Mouse (Mus musculus): Measurements from ENCODE around the gene Apoh. TPM values are rescaled to one million over a fixed set of nuclear protein-coding genes. Genes with fewer than 3 reads are reported as not detected.
A peak's percentile ranks its signal among the peaks of the same experiment; 100 is the strongest.

The Apoh gene
- total RNA-seq (2021), result 1 to 10 TPM in 1 of 2 experiments, under 1 TPM in 1; 0.42 to 1.3 TPM
- long read RNA-seq, experiment 1, result 0 reads
- long read RNA-seq, experiment 2, partial matches to known transcripts, result 0 of 1 reads
- long read RNA-seq, experiment 2, other reads (novel, unspliced or antisense), result 1 of 1 reads

DNA sequence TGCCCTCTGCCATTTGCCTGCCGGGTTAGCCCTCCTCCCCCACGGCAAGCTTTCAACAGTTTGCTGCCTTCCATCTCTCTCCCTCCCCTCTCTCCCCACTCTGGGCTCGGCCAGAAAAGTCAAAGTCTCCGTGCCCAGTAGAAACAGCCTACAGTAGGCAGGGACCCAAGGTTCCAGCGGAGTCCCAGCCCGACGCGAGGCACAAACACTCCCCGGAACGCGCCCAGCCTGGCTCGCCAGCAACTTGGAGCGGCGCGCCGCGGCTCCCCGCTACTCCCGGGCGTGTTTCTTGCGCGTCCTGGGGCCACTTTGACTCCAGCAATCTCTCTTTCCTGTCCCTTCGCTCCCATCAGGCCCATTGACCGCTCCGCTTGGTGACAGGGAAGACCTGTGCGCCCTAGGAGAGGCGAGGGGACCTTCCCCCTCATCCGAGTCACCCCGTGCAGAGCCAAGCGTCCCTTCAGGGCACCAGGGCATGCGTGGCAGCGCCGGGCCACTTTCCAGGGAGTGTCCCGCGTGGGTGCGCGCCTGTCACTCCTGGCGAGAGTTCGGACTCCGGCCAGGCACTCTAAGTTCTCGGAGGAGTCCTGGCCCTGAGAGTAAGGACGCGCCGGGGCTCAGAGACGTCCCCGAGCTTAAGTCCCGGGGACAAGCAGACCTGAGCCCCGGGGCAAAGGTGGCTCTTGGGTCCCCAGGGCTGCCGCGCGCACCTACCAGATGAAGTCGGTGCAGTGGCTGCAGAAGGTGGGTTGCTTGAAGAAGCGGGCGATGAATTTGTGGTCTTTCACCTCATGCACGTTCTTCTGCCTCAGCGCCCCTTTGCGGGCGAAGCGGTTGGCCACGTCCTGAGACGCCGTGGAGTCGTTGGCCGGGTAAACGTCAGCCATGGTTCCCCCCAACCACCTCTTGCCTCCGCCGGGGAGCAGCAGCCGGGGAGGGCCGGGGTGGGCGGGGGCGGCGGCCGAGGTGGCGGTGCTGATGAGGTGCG is at the start of gene Apoh:
Gene Apoh (plus strand): TSS at position 574 of the 988 bp plus-strand sequence.
- DNase-seq, result peak; percentile 73
- intact Hi-C loops (cut with DNase I; ENCODE audit: low total_unique reads), result no loop called here

DNA sequence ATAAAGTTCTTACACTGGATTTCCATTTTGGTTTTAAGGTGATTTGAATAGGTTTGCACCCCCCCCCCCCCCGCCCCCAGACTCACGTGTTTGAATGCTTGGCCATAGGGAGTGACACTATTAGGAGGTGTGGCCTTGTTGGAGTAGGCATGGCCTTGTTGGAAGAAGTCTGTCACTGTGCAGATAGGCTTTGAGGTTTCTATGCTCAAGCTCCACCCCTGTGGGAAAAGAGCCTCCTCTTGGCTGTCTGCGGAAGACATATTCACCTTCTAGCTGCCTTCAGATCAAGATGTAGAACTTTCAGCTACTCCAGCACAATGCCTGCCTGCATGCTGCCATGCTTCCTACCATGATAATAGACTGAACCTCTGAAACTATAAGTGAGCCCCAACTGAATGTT is 49.3 kb upstream of the Apoh start:
- intact Hi-C loops (cut with DNase I; ENCODE audit: low total_unique reads), result no loop called here

DNA sequence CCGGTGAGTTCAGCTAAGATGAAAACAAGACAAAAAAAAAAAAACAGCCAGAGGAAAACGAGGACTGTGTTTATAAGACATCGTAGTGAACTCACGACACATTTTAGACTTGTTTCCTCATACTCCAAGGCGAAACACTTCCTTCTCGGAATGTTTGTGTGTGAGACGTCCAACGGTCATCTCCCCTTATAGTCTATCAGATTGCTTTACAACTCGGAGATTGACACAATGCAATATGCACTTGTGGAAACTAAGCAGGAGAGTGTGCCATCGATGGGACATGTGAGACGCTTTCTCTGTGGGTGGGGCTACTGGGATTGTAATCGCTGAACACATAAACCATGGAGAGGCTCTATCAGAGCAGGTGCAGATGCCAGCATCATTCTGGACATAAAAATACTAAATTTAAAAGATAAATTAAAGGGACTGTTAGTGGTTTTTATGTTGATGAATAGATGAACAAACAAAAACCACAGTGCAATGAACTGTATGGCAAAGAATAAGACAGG is 48.8 kb upstream of the Apoh start:
- DNase-seq, result no peak
- intact Hi-C loops (cut with DNase I; ENCODE audit: low total_unique reads), result no loop called here

More for the DNA sequence above, 49.3 kb upstream of the Apoh start:
- DNase-seq, result no peak

DNA sequence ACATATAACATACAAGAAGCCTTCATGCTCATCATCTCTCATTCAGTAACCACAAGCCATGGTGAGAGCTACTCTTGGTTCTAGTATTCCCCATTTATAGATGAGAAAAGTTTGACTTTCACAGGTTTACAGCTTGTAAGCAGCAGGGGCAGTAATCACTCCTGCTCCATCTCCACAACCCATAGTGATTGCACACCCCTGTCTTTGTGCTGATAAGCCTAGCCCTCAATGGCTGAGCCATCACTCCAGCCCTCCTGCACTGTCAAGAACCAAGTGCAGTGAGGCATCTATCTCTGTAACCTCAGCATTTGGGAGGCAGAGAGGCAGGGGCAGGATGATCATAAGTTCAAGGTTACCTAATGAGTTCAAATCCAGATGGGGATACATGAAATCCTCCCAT is 47.8 kb upstream of the Apoh start:
- intact Hi-C loops (cut with DNase I; ENCODE audit: low total_unique reads), result no loop called here
- no peak for DNase-seq

DNA sequence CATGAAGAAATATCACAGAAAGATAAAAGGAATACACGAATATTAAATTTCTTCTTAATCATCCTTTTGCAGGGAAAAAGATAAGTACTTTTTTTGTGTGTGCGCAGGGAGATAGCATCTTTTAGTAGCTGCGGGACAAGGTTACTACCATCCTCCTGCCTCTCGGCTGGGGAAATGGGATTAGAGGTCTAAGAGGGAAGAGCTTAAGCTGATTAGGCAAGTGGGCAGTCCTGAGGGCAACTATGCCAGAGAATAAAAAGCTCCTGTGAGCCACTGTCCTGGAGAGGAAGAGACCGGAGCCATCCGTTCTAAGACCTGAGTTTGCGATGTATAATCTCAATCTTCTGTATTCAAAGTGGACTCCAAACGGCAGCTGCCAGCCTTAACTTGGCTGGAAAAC is 45.2 kb upstream of the Apoh start:
- no peak for DNase-seq
- intact Hi-C loops (cut with DNase I; ENCODE audit: low total_unique reads), result no loop called here

DNA sequence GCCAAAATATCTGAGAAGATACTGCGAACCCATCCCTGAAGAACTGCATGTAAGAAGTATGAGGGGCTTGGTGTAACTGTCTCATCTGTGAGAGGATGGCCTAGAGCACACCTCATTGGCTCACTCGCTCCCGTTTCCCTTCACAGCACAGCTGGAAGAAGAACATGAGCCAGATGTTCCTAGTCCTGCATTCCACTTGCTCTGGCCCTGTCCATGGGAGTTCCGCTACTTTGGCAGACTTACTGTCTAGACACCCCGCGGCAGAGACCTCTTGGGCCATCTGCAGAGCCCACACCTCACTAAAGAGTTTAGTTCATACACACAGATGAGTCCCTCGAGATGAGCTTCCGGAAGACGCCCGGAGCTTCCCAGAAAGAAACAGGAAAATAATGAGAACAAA is 43.2 kb upstream of the Apoh start:
- intact Hi-C loops (cut with DNase I; ENCODE audit: low total_unique reads), result no loop called here
- DNase-seq, result peak; percentile 60

DNA sequence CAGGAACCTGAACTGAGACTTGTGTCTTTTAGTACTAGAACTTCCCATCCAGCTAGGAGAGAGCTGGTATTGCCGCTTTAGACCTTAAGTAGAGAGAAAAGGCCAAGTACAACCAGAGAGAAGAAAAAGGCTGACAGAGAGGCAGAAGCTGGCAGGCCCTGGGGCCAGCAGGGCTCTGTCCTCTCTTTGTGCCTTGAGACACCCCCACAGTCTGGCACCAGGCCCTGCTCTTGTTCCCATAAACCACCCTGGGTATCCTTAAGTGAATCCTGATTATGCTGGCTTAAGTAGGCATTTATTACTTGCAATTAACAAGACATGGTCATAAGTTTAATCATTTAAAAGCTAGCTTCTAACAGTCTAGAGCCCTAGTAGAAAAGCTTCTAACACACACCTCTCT is 42.7 kb upstream of the Apoh start:
- intact Hi-C loops (cut with DNase I; ENCODE audit: low total_unique reads), result no loop called here
- no peak for DNase-seq

DNA sequence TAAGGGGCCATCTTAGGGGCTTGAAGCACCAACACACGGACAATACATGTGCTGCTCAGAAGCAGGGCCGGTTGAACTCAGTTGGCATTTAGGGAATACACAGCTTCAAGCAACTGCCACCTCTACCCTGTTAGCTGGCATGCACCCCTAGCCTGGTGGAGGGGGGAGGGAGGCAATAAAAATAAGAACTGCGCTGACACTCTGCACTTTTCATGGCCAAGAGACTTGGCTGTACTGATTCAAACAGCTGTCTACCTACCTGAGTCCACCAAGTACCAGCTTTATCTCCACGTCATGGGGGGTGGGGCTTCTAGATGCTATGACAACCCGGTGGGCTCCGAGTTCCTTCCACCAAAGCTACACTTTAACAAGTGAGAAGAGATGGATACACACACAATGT is 42.1 kb upstream of the Apoh start:
- peak; percentile 53 for DNase-seq
- intact Hi-C loops (cut with DNase I; ENCODE audit: low total_unique reads), result no loop called here

DNA sequence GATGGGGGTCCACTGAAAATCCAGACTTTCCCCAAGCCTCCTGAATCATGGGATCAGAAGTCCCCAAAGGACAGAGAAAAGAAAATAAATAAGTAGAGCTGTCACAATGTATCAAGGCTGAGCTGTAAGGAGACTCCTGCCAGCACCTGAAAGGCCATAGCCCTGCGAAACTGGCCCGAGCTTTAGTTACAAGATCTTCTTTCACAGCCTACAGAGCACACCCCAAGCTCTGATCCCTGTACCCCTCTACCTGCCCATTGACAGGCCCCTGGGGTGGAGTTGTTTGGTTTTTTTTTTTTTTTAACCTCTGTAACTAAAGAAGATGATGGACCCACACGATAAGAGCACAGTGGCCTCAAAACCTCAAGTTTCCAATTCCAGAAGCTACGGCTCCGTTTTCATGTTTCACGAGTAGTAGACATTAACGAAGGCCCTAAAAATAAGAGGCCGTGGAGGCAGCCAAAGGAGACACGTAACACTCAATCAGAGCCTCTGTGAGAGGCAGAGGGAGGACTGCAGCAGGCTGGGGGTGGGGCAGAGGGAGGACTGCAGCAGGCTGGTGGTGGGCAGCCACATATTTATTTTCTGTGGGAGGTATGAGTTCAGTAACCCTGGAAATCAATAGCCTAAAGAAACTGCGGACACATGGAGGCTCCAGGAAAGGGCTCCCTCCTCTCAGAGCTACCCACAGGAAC is 41.2 kb upstream of the Apoh start:
- peak; percentile 20 for DNase-seq
- intact Hi-C loops (cut with DNase I; ENCODE audit: low total_unique reads), result no loop called here

DNA sequence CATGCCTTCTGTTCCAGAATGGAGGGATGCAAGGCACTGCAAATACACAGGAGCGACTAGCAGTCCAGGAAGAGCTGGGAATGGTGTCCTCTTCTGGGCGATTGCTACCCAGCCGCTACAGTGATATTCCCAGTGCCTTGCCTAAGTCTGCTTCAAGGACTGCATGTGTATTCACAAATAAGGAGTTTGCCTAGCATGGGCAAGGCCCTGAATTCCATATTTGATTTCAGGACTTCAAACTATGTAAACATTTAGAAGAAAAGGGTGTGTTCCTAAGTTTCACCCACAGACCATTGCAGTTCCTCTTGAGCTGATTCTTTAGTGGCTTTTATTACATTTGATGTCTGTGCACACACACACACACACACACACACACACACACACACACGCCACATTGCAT is 39.4 kb upstream of the Apoh start:
- intact Hi-C loops (cut with DNase I; ENCODE audit: low total_unique reads), result no loop called here
- DNase-seq, result no peak

DNA sequence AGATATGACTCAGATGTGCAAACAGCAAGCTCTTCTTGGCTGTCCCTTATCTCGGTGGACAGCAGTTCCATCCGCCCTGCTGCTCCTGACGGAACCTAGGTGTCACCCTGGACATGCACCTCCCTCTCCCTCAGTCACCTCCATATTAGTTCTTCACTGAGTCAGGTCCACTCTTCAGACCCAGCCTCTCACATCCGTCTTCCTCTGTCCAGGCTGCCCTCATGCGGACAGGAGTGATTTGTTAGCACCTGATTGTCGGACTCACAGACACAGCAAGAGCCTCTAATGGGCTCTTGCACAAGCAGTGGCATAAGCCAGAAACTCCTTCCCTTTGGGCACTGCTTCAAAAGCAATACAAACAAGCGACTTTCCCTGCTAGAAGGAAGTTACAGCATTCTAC is 35.9 kb upstream of the Apoh start:
- no peak for DNase-seq
- intact Hi-C loops (cut with DNase I; ENCODE audit: low total_unique reads), result no loop called here

DNA sequence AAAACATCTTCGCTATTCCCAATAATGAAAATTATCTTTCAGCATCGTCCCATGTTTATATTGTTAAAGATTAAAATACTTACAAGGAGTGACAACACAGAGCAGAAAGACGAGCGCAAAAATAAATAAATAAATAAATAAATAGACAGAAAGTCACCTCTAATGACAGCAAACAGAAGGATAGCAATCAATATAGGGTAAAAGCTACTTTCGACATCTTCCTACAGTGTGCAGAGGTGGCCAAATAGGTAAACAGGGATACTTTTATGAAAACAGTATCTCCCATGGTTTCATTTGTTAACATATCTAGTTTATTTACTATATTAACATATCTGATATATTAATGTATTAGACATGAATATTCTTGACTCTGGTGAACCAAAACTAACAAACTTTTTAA is 34.9 kb upstream of the Apoh start:
- no peak for DNase-seq
- intact Hi-C loops (cut with DNase I; ENCODE audit: low total_unique reads), result no loop called here

DNA sequence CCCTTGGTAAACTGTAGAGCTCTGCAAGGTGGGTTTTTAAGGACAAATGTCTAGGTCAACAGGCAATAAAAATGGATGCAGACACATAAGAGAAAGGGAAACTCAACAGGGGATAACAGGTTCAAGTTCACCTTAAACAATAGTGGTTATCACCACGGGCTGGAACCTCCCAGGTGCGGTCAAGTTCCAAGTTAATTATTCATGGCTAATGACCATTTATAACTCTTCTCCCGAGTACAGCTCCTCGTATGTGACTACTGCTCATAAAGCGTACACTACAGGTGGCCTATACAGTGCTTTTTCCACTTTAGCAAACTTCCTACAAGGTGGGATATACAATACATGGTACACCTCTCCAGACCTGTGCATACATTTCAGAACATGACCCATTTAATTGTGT is 33.4 kb upstream of the Apoh start:
- no peak for DNase-seq
- intact Hi-C loops (cut with DNase I; ENCODE audit: low total_unique reads), result no loop called here

DNA sequence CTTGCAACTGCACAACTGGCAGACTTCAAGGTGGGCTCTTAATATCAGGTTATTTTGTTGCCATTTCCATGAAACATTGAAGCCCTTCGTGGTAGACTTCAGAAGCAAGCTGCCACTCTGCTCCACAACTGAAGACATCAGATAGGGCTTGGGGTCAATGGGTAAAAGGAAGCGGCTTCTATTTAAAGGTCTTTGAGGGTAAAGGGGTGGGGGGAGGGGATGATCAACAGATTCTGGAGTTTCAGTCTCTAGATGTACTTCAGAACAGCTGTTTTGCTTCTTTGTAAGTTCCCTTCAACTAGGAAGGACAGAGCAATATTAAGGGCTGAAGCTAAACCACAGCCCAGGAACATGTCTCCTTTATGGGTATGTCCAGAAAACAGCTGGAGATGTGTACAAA is 31.2 kb upstream of the Apoh start:
- intact Hi-C loops (cut with DNase I; ENCODE audit: low total_unique reads), result no loop called here
- DNase-seq, result no peak

DNA sequence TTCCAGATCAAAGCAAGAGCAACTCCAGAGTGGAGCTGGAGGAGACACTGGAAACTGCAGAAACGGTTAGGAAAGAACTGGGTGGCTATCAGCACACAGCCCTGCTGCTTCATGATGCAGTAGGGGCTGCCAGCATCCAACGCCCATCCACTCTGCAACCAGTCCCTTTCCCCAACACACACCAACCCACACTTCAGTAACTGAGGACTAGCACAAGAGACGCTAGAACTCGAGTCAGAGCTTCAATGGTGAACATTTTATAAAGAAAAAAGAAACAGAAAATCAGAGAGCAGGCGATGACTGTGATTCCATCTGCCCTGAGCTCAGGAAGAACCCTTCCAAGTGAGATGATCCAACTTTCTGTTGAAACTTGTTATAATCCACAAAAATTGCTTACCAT is 30.6 kb upstream of the Apoh start:
- intact Hi-C loops (cut with DNase I; ENCODE audit: low total_unique reads), result no loop called here
- DNase-seq, result no peak

DNA sequence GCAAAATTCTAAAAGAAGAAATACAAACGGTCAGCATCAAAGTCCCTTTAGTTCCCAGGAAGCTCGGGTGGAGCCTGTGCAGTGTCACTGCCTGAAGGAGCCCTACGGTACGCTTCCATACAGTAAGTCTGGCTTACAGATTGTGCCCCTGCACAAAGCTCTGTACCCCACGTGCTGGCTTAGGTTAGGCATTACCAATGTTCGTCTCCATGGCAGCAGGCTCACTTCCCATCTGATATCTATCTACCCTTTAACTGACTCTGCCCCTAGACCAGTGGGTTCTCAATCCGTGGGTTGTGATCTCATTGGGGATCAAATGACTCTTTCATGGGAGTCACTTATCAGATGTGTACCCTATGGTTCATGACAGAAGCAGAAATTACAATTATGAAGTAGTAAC is 27.4 kb upstream of the Apoh start:
- no peak for DNase-seq
- intact Hi-C loops (cut with DNase I; ENCODE audit: low total_unique reads), result no loop called here

DNA sequence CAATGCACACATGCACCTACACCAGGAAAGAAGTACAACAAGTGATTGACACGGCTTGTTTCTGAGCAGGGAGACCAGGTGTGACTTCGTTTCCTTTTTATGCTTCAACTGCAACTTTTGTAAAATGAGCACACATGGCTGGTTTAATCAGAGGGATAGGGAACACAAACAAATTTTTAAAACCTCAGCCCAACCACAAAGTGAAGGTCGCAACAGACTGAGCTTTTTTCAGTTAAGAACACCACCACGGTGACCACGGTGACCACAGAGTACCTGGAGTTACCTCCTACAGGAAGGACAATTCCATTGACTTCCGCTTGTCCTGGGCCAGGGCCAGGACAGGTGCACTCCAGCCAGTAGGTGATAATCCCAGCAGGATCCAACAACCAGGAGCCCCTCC is 25.3 kb upstream of the Apoh start:
- DNase-seq, result no peak
- intact Hi-C loops (cut with DNase I; ENCODE audit: low total_unique reads), result no loop called here

DNA sequence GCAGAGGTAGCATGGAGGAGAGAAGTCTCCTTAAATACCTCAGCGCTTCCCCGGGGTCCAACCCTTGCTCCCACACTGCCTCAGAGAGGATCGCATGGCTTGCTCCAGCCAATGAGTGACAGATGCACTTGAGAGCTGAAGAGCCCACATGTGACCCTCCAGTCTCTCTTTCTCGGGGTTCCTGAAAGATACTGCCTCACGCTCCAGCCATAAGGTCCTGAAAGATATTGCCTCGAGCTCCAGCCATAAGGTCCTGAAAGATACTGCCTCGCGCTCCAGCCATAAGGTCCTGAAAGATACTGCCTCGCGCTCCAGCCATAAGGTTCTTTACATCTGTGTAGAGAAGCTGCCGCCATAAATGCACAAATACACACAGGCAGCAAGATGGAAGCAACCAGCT is 24.0 kb upstream of the Apoh start:
- no peak for DNase-seq
- intact Hi-C loops (cut with DNase I; ENCODE audit: low total_unique reads), result no loop called here

DNA sequence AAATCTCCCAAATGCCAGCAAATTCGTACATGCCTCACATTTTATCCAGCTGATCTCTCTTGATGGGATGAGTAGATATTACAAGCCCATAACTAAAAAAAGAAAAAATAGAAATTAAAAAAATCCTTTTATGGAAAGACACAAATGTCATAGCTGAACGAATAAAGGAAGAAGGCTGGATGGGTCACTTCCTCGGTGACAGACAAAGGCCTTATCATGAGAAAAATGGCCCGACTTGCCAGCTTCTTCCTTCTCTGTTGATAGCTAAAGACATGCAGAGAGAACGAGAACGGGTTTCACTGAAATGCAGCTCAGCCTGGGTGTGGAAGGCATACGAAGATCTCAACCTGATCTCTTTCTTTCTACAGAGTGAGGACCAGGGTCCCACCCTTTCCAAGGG is 22.6 kb upstream of the Apoh start:
- no peak for DNase-seq
- intact Hi-C loops (cut with DNase I; ENCODE audit: low total_unique reads), result no loop called here

DNA sequence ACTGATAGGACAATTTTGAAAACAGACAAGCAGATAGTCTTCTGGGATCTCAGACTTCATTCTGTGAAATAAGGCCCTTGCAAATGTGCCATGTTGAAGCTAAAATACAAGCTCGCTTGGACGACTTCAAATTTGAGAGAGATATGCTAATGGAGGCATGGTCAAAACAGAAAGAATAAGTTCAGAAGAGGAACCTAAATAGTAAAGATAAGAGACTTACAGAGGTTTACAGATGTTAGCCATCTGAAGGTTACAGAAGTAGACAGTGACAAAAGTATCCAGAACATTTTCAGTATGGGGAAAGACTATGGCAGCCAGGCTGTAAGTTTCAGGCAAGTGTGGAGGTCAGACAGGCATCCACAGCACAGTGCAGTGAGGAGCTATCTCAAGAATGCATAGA is 21.0 kb upstream of the Apoh start:
- DNase-seq, result no peak
- intact Hi-C loops (cut with DNase I; ENCODE audit: low total_unique reads), result no loop called here

DNA sequence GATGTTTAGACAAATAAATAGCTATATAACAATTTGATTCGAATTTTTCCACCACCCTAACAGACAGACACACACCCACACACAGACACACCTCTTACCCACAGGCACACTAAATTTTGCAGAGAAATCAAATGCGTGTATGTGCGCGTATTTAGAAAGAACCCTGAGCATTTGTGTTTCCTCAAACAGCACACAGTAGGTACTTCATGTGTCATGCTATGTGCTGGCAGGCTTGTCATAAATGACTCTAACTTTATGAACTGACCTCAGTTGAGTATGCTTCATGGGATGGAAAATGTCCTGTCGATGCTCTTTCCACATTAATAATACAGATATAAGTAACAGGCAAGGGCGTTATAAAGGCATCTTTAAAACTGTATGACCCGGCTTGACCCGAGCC is 17.2 kb upstream of the Apoh start:
- no peak for DNase-seq
- intact Hi-C loops (cut with DNase I; ENCODE audit: low total_unique reads), result no loop called here

Data from gastrocnemius, postnatal 14 days (tissue).